Comparison of ENCODE assay signal across 12 mouse cellular contexts in genomic region chr3:116421121-116421520, GRCm38 (mm10). TPM values are rescaled to one million over a fixed set of nuclear protein-coding genes. Genes with fewer than 3 reads are reported as not detected.
A peak's percentile ranks its signal among the peaks of the same experiment; 100 is the strongest.
DNase-seq lines count a peak whose midpoint lies in the region; ATAC-seq and TF ChIP-seq lines count a peak whose summit lies in the region.
"Had no signal": no experiment of that assay in that cellular context is flagged by ENCODE, and none has a peak within 500 bp of the region (broad histone marks: within the 10 kb centered on the region; RNA-seq: fewer than 3 reads in every experiment).

No protein-coding gene starts in this region.

- H3K36me3 ChIP-seq in kidney, embryonic 14.5 days (ENCODE audit: control insufficient read depth, insufficient read depth, low read length) = peaks cover 3% of the 10 kb centered on the region; the same call in 1 of the 2 replicates
- peaks cover 12% of the 10 kb centered on the region for H3K36me3 ChIP-seq in forebrain, embryonic 14.5 days (ENCODE audit: control insufficient read depth, insufficient read depth, low read length)
- peaks cover 25% of the 10 kb centered on the region for H3K36me3 ChIP-seq in midbrain, embryonic 13.5 days

- no peak for TF ChIP-seq CTCF in brain, embryonic 14.5 days (IDR thresholded peaks at IDR 0.05; ENCODE audit: borderline replicate concordance, extremely low read depth, insufficient read depth, insufficient read length)

- 38% methylated on average over 6 of the region's 6 CpGs for WGBS in kidney, embryonic 14.5 days
- WGBS in forebrain, embryonic 14.5 days = 5% methylated on average over 6 of the region's 6 CpGs
- 12% methylated on average over 6 of the region's 6 CpGs for WGBS in midbrain, embryonic 13.5 days

- no peak overlapping the region for H3K4me3 ChIP-seq in kidney, embryonic 14.5 days (ENCODE audit: low read length)
- H3K4me3 ChIP-seq in forebrain, embryonic 14.5 days (ENCODE audit: low read depth, low read length) = peak overlapping the region; percentile 97
- peak overlapping the region; percentile 87 for H3K4me3 ChIP-seq in midbrain, embryonic 13.5 days (replicated peaks)

- H3K27me3 ChIP-seq in kidney, embryonic 14.5 days (ENCODE audit: control insufficient read depth, insufficient read depth, low read length) = no peaks in the 10 kb centered on the region
- H3K27me3 ChIP-seq in forebrain, embryonic 14.5 days (replicated peaks; ENCODE audit: control insufficient read depth, insufficient read depth, low read length) = no peaks in the 10 kb centered on the region
- H3K27me3 ChIP-seq in midbrain, embryonic 13.5 days = no peaks in the 10 kb centered on the region
- H3K27me3 ChIP-seq: CH12.LX had no signal

- peak overlapping the region; percentile 11; the same call in 1 of the 2 replicates for H3K4me2 ChIP-seq in kidney, embryonic 14.5 days (replicated peaks; ENCODE audit: low read depth, low read length)
- H3K4me2 ChIP-seq in forebrain, embryonic 14.5 days (ENCODE audit: low read length) = peak overlapping the region; percentile 92
- H3K4me2 ChIP-seq in midbrain, embryonic 13.5 days (replicated peaks) = peak overlapping the region; percentile 94

- DNase-seq in kidney, postnatal 10 days = no peak
- peak; percentile 50 for DNase-seq in brain, embryonic 14.5 days (ENCODE audit: low read depth)
- DNase-seq in forebrain, embryonic 14.5 days (ENCODE audit: low spot score) = no peak
- DNase-seq in adrenal gland, postnatal 25 days = no peak
- DNase-seq in layer of hippocampus, postnatal 10 days (ENCODE audit: low spot score in 2 of 2) = no peak
- DNase-seq in left cerebral cortex, adult 18-20 months (ENCODE audit: low spot score in 2 of 2) = no peak
- DNase-seq: heart, postnatal 36 days; layer of hippocampus, adult 9-11 months; right cerebral cortex, adult 18-20 months had no signal

- ATAC-seq in kidney, embryonic 14.5 days (ENCODE audit: low FRiP score, low TSS enrichment) = no peak
- no peak for ATAC-seq in forebrain, embryonic 14.5 days
- no peak for ATAC-seq in midbrain, embryonic 13.5 days

- peaks cover 12% of the 10 kb centered on the region; the same call in 1 of the 2 replicates for H3K4me1 ChIP-seq in kidney, embryonic 14.5 days (ENCODE audit: control insufficient read depth, insufficient read depth, low read length)
- peaks cover 12% of the 10 kb centered on the region for H3K4me1 ChIP-seq in forebrain, embryonic 14.5 days (ENCODE audit: control insufficient read depth, insufficient read depth, low read length)
- H3K4me1 ChIP-seq in midbrain, embryonic 13.5 days (replicated peaks) = peaks cover 32% of the 10 kb centered on the region

- no peak overlapping the region for H3K27ac ChIP-seq in kidney, embryonic 14.5 days (ENCODE audit: low read depth, low read length)
- H3K27ac ChIP-seq in forebrain, embryonic 14.5 days (ENCODE audit: low read depth, low read length) = 0 out of 2 replicates have a peak overlapping the region, but pooled peaks have one; percentile 3
- H3K27ac ChIP-seq in midbrain, embryonic 13.5 days = peak overlapping the region; percentile 35; the same call in 1 of the 2 replicates

- no peak overlapping the region for H3K9ac ChIP-seq in kidney, embryonic 14.5 days (ENCODE audit: low read depth, low read length)
- no peak overlapping the region for H3K9ac ChIP-seq in forebrain, embryonic 14.5 days (ENCODE audit: low read length)
- no peak overlapping the region; the same call in 1 of the 2 replicates for H3K9ac ChIP-seq in midbrain, embryonic 13.5 days (replicated peaks)

- no peaks in the 10 kb centered on the region for H3K9me3 ChIP-seq in kidney, embryonic 14.5 days (ENCODE audit: control insufficient read depth, low read length)
- H3K9me3 ChIP-seq in forebrain, embryonic 14.5 days (replicated peaks; ENCODE audit: control insufficient read depth, low read length) = no peaks in the 10 kb centered on the region
- H3K9me3 ChIP-seq in midbrain, embryonic 13.5 days = no peaks in the 10 kb centered on the region

- no peak for TF ChIP-seq POLR2A in brain, embryonic 14.5 days (IDR thresholded peaks at IDR 0.05; ENCODE audit: borderline replicate concordance, extremely low read depth, insufficient read depth, insufficient read length, poor library complexity, severe bottlenecking)

RNA-seq across cellular contexts. Expression of gene Cdc14a, which starts 2.7 kb away (rescaled TPM):
- polyA plus RNA-seq in kidney, embryonic 14.5 days (2014; fragmentation: Nextera tagmentation; extraction: Ambion mirVana) = 8.7 and 17.9 TPM in 2 replicates
- polyA plus RNA-seq in brain, embryonic 14.5 days (2012; rRNA removed) = 6.5 and 8.5 TPM in 2 replicates
- 7.4 and 7.7 TPM in 2 replicates for polyA plus RNA-seq in forebrain, embryonic 14.5 days (2014; fragmentation: Nextera tagmentation; extraction: Ambion mirVana)
- polyA plus RNA-seq in midbrain, embryonic 13.5 days (2015; fragmentation: Nextera tagmentation; extraction: Ambion mirVana) = 9.4 and 9.8 TPM in 2 replicates
- 14.3 and 18.3 TPM in 2 replicates for total RNA-seq in adrenal gland, postnatal 25 days (2021)
- 1 to 10 TPM; 5.2 to 7.6 TPM for total RNA-seq in layer of hippocampus, postnatal 10 days (2021)
- 1 to 10 TPM; 3.4 to 3.6 TPM for total RNA-seq in left cerebral cortex, adult 18-20 months (2021)

Comparison
In these comparisons a context has a peak if more than half of its experiments do, and no peak if none do; other contexts are left out.
1. H3K4me2 ChIP-seq: peak in every context shown above with its lines; median percentile 94 in midbrain, embryonic 13.5 days; 92 in forebrain, embryonic 14.5 days; 11 in kidney, embryonic 14.5 days.